Mouse (Mus musculus): Measurements from ENCODE around the gene Aqp6. TPM values are rescaled to one million over a fixed set of nuclear protein-coding genes. Genes with fewer than 3 reads are reported as not detected.

Gene Aqp6
- polyA plus RNA-seq, 1 experiment from 2014 or later: 3.2 TPM

GRCm38 (mm10) chr15:99602206-99602820 is 1.1 kb downstream of the Aqp6 start:
- H3K4me3 ChIP-seq: no peak overlapping the region
- peak overlapping the region; percentile 86 for H3K27ac ChIP-seq
- H3K27me3 ChIP-seq: 0 out of 2 replicates have a peak, but pooled peaks cover 19% of the 10 kb centered on the region
- H3K9ac ChIP-seq: no peak overlapping the region
- no peak overlapping the region for H3K4me2 ChIP-seq
- no peaks in the 10 kb centered on the region for H3K36me3 ChIP-seq
- ATAC-seq (ENCODE audit: low FRiP score): no peak
- WGBS: 53% methylated on average over 17 of the region's 17 CpGs
- H3K9me3 ChIP-seq: no peaks in the 10 kb centered on the region
- H3K4me1 ChIP-seq (replicated peaks): peaks cover 79% of the 10 kb centered on the region

- Histone ChIP-seq H3K27ac (peak overlapping the region; percentile 86; the same call in 1 of the 2 replicates), H3K36me3 (no peaks in the 10 kb centered on the region), H3K27me3 (0 out of 2 replicates have a peak, but pooled peaks cover 12% of the 10 kb centered on the region), H3K4me3 (no peak overlapping the region), H3K4me2 (no peak overlapping the region), H3K9me3 (no peaks in the 10 kb centered on the region), H3K4me1 (replicated peaks) (peaks cover 80% of the 10 kb centered on the region), H3K9ac (no peak overlapping the region)
- no peak for ATAC-seq (ENCODE audit: low FRiP score)
- WGBS: 89% methylated on average over 7 of the region's 7 CpGs
Observed at GRCm38 (mm10) chr15:99603216-99603615, 2.0 kb downstream of the Aqp6 start.

DNA sequence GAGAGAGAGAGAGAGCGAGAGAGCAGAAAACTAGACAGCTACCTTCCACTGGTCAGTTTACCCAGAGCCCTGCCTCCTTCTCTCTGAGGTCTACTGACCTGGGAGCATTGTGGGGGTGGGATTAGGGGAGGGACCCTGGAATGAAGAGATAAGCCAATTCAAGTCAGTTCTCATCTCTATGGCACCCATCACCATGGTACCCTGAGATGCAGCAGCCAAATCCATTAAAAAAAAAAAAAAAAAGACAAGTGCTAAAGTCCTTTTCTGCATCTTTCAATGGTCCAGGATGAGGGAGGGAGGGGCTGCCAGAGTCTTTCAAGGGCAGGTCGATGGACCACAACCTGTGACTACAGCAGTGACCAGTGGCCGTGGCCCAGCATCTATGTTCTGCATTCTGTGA is 4.4 kb downstream of the Aqp6 start:
- 43% methylated on average over 3 of the region's 3 CpGs for WGBS
- H3K4me1 ChIP-seq (replicated peaks): peaks cover 75% of the 10 kb centered on the region
- H3K27ac ChIP-seq: no peak overlapping the region
- no peaks in the 10 kb centered on the region for H3K9me3 ChIP-seq
- no peak overlapping the region for H3K4me2 ChIP-seq
- H3K9ac ChIP-seq: no peak overlapping the region
- H3K4me3 ChIP-seq: no peak overlapping the region
- no peak for ATAC-seq (ENCODE audit: low FRiP score)
- 0 out of 2 replicates have a peak, but pooled peaks cover 6% of the 10 kb centered on the region for H3K27me3 ChIP-seq
- H3K36me3 ChIP-seq: no peaks in the 10 kb centered on the region

DNA sequence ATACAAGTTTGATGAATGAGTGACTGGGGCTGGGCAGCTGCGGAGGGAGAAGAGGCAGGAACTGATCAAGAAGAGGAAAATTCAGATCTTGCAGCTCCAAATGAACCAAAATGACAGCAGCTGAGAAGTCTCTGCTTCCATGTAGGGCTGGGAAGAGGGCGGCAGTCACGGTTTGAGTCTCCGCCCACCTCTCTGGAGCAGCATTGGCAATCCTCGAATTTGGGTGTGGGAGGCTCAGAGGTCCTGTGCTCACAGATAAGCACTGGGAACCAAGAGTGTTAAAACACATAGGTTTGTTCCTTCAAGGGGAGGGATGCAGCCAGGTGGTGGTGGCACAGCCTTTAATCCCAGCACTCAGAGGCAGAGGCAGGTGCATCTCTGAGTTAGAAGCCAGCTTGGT is 5.3 kb downstream of the Aqp6 start:
- Histone ChIP-seq H3K9me3 (no peaks in the 10 kb centered on the region), H3K4me2 (no peak overlapping the region), H3K27ac (peak overlapping the region; percentile 73; the same call in 1 of the 2 replicates), H3K4me1 (replicated peaks) (peaks cover 73% of the 10 kb centered on the region), H3K9ac (no peak overlapping the region), H3K27me3 (no peaks in the 10 kb centered on the region), H3K36me3 (no peaks in the 10 kb centered on the region), H3K4me3 (no peak overlapping the region)
- WGBS: 27% methylated on average over 5 of the region's 5 CpGs
- ATAC-seq (ENCODE audit: low FRiP score): no peak

- no peaks in the 10 kb centered on the region for H3K9me3 ChIP-seq
- no peaks in the 10 kb centered on the region for H3K36me3 ChIP-seq
- peak overlapping the region; percentile 73 for H3K27ac ChIP-seq
- H3K9ac ChIP-seq: no peak overlapping the region; the same call in 1 of the 2 replicates
- ATAC-seq (ENCODE audit: low FRiP score): peak; percentile 67
- no peaks in the 10 kb centered on the region for H3K27me3 ChIP-seq
- no peak overlapping the region for H3K4me3 ChIP-seq
- H3K4me1 ChIP-seq (replicated peaks): peaks cover 69% of the 10 kb centered on the region
- H3K4me2 ChIP-seq: 0 out of 2 replicates have a peak overlapping the region, but pooled peaks have one; percentile 17
- WGBS: 14% methylated on average over 10 of the region's 10 CpGs
Observed at GRCm38 (mm10) chr15:99607388-99608113, 6.4 kb downstream of the Aqp6 start.

- ATAC-seq (ENCODE audit: low FRiP score): no peak
Observed at GRCm38 (mm10) chr15:99608382-99609125, 7.4 kb downstream of the Aqp6 start.

GRCm38 (mm10) chr15:99611563-99611962 is 10.4 kb downstream of the Aqp6 start:
- ATAC-seq (ENCODE audit: low FRiP score): no peak
- peak overlapping the region; percentile 66 for H3K27ac ChIP-seq
- H3K4me2 ChIP-seq: no peak overlapping the region
- H3K27me3 ChIP-seq: no peaks in the 10 kb centered on the region
- peak overlapping the region; percentile 19; the same call in 1 of the 2 replicates for H3K9ac ChIP-seq
- H3K4me1 ChIP-seq (replicated peaks): peaks cover 53% of the 10 kb centered on the region
- no peak overlapping the region for H3K4me3 ChIP-seq
- H3K36me3 ChIP-seq: no peaks in the 10 kb centered on the region
- 62% methylated on average over 7 of the region's 7 CpGs for WGBS
- no peaks in the 10 kb centered on the region for H3K9me3 ChIP-seq

More at GRCm38 (mm10) chr15:99608382-99609125, 7.4 kb downstream of the Aqp6 start:
- Histone ChIP-seq H3K4me2 (no peak overlapping the region), H3K9me3 (no peaks in the 10 kb centered on the region), H3K4me1 (replicated peaks) (peaks cover 59% of the 10 kb centered on the region), H3K36me3 (no peaks in the 10 kb centered on the region), H3K9ac (no peak overlapping the region), H3K4me3 (no peak overlapping the region), H3K27ac (peak overlapping the region; percentile 73; the same call in 1 of the 2 replicates), H3K27me3 (no peaks in the 10 kb centered on the region)
- 70% methylated on average over 13 of the region's 13 CpGs for WGBS

GRCm38 (mm10) chr15:99614273-99614672 is 13.1 kb downstream of the Aqp6 start:
- Histone ChIP-seq H3K4me2 (no peak overlapping the region), H3K36me3 (no peaks in the 10 kb centered on the region), H3K27me3 (no peaks in the 10 kb centered on the region), H3K4me3 (no peak overlapping the region), H3K9ac (0 out of 2 replicates have a peak overlapping the region, but pooled peaks have one; percentile 56), H3K4me1 (replicated peaks) (peaks cover 26% of the 10 kb centered on the region), H3K9me3 (no peaks in the 10 kb centered on the region), H3K27ac (peak overlapping the region; percentile 55)
- 77% methylated on average over 13 of the region's 13 CpGs for WGBS
- no peak for ATAC-seq (ENCODE audit: low FRiP score)

DNA sequence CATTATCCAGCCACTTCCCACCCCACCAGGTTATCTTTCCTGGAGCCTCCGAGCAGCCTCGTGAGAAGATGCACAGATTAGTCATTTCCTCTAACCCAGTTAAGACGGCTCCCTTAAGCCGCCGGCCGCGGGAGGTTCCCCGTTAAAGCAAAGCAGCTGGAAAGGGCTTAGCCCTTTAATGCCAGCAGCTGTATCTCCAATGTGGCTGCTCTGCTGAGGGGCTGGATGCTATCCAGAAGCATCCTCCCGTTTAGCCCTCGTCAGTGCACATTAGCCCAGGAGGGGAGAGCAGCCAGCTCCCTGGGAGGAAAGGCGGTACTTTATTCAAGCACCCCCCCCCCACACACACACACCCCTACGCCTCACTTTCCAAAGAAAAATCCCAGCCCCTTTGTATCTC is 13.6 kb downstream of the Aqp6 start:
- no peak overlapping the region for H3K4me3 ChIP-seq
- 13% methylated on average over 12 of the region's 12 CpGs for WGBS
- peak overlapping the region; percentile 56; the same call in 1 of the 2 replicates for H3K9ac ChIP-seq
- H3K36me3 ChIP-seq: no peaks in the 10 kb centered on the region; the same call in 1 of the 2 replicates
- H3K4me1 ChIP-seq (replicated peaks): peaks cover 30% of the 10 kb centered on the region
- H3K9me3 ChIP-seq: no peaks in the 10 kb centered on the region
- H3K27ac ChIP-seq: peak overlapping the region; percentile 55
- ATAC-seq (ENCODE audit: low FRiP score): 0 out of 2 replicates have a peak, but pooled peaks have one; percentile 36
- H3K27me3 ChIP-seq: no peaks in the 10 kb centered on the region
- H3K4me2 ChIP-seq: no peak overlapping the region

DNA sequence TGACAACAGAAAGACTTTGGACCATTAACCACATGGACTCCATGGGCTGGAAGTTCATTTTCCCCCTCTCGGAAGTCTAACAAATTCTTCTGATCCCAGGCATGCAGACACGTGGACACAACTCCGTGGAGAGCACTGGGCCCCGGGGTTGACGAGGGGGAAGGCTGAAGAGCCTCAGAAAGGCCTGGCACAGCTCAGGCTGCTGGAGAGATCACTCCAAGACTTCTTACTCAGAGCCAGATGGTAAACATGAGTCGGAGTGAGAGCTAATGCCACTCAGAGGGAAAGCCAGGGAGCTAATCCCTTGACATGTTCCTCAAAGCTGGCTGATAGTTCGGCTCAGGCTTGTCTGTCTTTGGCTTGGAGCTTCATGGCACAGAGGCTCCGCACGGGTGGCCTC is 14.0 kb downstream of the Aqp6 start:
- Histone ChIP-seq H3K9me3 (no peaks in the 10 kb centered on the region), H3K27me3 (no peaks in the 10 kb centered on the region), H3K9ac (no peak overlapping the region), H3K27ac (peak overlapping the region; percentile 55), H3K4me1 (replicated peaks) (peaks cover 32% of the 10 kb centered on the region), H3K36me3 (no peaks in the 10 kb centered on the region; the same call in 1 of the 2 replicates), H3K4me3 (no peak overlapping the region), H3K4me2 (no peak overlapping the region)
- ATAC-seq (ENCODE audit: low FRiP score): no peak
- 64% methylated on average over 9 of the region's 9 CpGs for WGBS

- H3K36me3 ChIP-seq: peaks cover 20% of the 10 kb centered on the region
- no peak for ATAC-seq (ENCODE audit: low FRiP score)
- no peak overlapping the region for H3K27ac ChIP-seq
- no peak overlapping the region for H3K4me2 ChIP-seq
- WGBS: 88% methylated on average over 3 of the region's 3 CpGs
- no peak overlapping the region for H3K9ac ChIP-seq
- peaks cover 26% of the 10 kb centered on the region for H3K4me1 ChIP-seq (replicated peaks)
- no peaks in the 10 kb centered on the region for H3K27me3 ChIP-seq
- H3K9me3 ChIP-seq: no peaks in the 10 kb centered on the region
- H3K4me3 ChIP-seq: no peak overlapping the region
Observed at GRCm38 (mm10) chr15:99618595-99618994, 17.4 kb downstream of the Aqp6 start.

DNA sequence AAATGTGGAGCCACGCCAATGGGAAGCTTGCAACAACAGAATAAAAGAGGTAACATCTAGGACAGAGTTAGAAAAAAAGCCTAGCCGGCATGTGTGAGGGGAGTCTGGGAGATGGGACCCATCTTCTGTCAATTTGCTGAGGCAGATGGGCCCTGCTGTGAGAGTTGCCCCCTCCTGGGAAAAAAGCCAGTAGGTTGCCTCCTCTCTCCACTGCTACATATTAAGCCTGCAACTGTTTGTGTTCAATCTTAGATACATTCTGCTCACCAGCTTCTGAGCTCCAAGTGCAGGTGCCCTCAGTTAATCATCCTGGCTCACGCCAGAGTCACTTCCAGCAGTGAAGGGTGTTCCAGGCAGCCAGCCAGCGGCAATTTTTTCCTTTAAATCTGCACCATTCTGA is 18.6 kb downstream of the Aqp6 start:
- Histone ChIP-seq H3K4me3 (no peak overlapping the region), H3K4me2 (no peak overlapping the region), H3K9ac (no peak overlapping the region), H3K9me3 (no peaks in the 10 kb centered on the region), H3K4me1 (replicated peaks) (peaks cover 18% of the 10 kb centered on the region), H3K27ac (peak overlapping the region; percentile 62), H3K36me3 (peaks cover 31% of the 10 kb centered on the region), H3K27me3 (no peaks in the 10 kb centered on the region)
- ATAC-seq (ENCODE audit: low FRiP score): no peak
- WGBS: 71% methylated on average over 4 of the region's 4 CpGs

All from hindbrain, embryonic 13.5 days (tissue).